Mouse (Mus musculus): ENCODE data around the gene Pnma5.
"Not testable (repeated sequence)": the region's sequence is repeated elsewhere in the genome, so short reads cannot be mapped to it uniquely, and the experiment has no call there.

The Pnma5 gene

GRCm38 (mm10) chrX:73037003-73037402 lies at the start of gene Pnma5:
TSS of gene Pnma5 (minus strand) at chrX:73037103.
- DNase-seq (ENCODE audit: low read depth, low spot score) = no peak

- not testable (repeated sequence) for DNase-seq (ENCODE audit: low read depth, low spot score)
Observed at GRCm38 (mm10) chrX:73082267-73083055, 45.6 kb upstream of the Pnma5 start, which contains the start of gene Xlr4a. TSS of gene Xlr4a (minus strand) at chrX:73082478.

GRCm38 (mm10) chrX:73066765-73067312 lies 29.9 kb upstream of the Pnma5 start:
- DNase-seq (ENCODE audit: low read depth, low spot score) = not testable (repeated sequence)

- DNase-seq (ENCODE audit: low read depth, low spot score) = no peak
Observed at GRCm38 (mm10) chrX:73064415-73064793, 27.5 kb upstream of the Pnma5 start, which contains the start of gene Pnma3. TSS of gene Pnma3 (plus strand) at chrX:73064787.

GRCm38 (mm10) chrX:73063512-73064414 lies 26.9 kb upstream of the Pnma5 start:
- no peak for DNase-seq (ENCODE audit: low read depth, low spot score)

- DNase-seq (ENCODE audit: low read depth, low spot score) = no peak
Observed at GRCm38 (mm10) chrX:73062323-73062722, 25.4 kb upstream of the Pnma5 start.

GRCm38 (mm10) chrX:73061528-73061927 lies 24.6 kb upstream of the Pnma5 start:
- DNase-seq (ENCODE audit: low read depth, low spot score) = no peak

- DNase-seq (ENCODE audit: low read depth, low spot score) = peak; percentile 52
Observed at GRCm38 (mm10) chrX:73053860-73054563, 17.1 kb upstream of the Pnma5 start.

GRCm38 (mm10) chrX:73039666-73040065 lies 2.8 kb upstream of the Pnma5 start:
- peak; percentile 22 for DNase-seq (ENCODE audit: low read depth, low spot score)

- no peak for DNase-seq (ENCODE audit: low read depth, low spot score)
Observed at GRCm38 (mm10) chrX:73038831-73039230, 1.9 kb upstream of the Pnma5 start.

GRCm38 (mm10) chrX:73012846-73013245 lies 24.1 kb downstream of the Pnma5 start:
- no peak for DNase-seq (ENCODE audit: low read depth, low spot score)

- DNase-seq (ENCODE audit: low read depth, low spot score) = peak; percentile 55
Observed at GRCm38 (mm10) chrX:73007597-73008479, 29.1 kb downstream of the Pnma5 start.

- no peak for DNase-seq (ENCODE audit: low read depth, low spot score)
Observed at GRCm38 (mm10) chrX:73005678-73006077, 31.2 kb downstream of the Pnma5 start.

GRCm38 (mm10) chrX:73003110-73003509 lies 33.8 kb downstream of the Pnma5 start:
- DNase-seq (ENCODE audit: low read depth, low spot score) = no peak

GRCm38 (mm10) chrX:72995542-72995941 lies 41.4 kb downstream of the Pnma5 start:
- no peak for DNase-seq (ENCODE audit: low read depth, low spot score)

- DNase-seq (ENCODE audit: low read depth, low spot score) = no peak
Observed at GRCm38 (mm10) chrX:72992291-72992919, 44.5 kb downstream of the Pnma5 start.

- DNase-seq (ENCODE audit: low read depth, low spot score) = no peak
Observed at GRCm38 (mm10) chrX:72990581-72990980, 46.3 kb downstream of the Pnma5 start.

GRCm38 (mm10) chrX:72988431-72988830 lies 48.5 kb downstream of the Pnma5 start:
- no peak for DNase-seq (ENCODE audit: low read depth, low spot score)

- DNase-seq (ENCODE audit: low read depth, low spot score) = no peak
Observed at GRCm38 (mm10) chrX:72987520-72987905, 49.4 kb downstream of the Pnma5 start.

Measured in WW6 (cell line).